In genomic region chr7:81954208-81954846, GRCm38 (mm10) we compare ENCODE assay signal across 8 mouse cellular contexts. TPM values are rescaled to one million over a fixed set of nuclear protein-coding genes. Genes with fewer than 3 reads are reported as not detected.
DNase-seq lines count a peak whose midpoint lies in the region; ATAC-seq and TF ChIP-seq lines count a peak whose summit lies in the region.
"Had no signal": no experiment of that assay in that cellular context is flagged by ENCODE, and none has a peak within 500 bp of the region (broad histone marks: within the 10 kb centered on the region; RNA-seq: fewer than 3 reads in every experiment).

No protein-coding gene starts in this region.

- DNase-seq in heart, postnatal 0 days (ENCODE audit: low spot score) = peak; percentile 30
- DNase-seq in testis, postnatal 14 days (ENCODE audit: low spot score) = peak; percentile 1
- no peak for DNase-seq in testis, postnatal 10 days (ENCODE audit: low spot score)
- peak; percentile 57 for DNase-seq in lung, postnatal 36 days
- no peak for DNase-seq in urinary bladder, postnatal 14 days (ENCODE audit: low spot score)

- no peak for TF ChIP-seq EP300 in heart, postnatal 0 days (IDR thresholded peaks at IDR 0.05; ENCODE audit: low read depth)

- ATAC-seq in heart, postnatal 0 days (ENCODE audit: insufficient read depth, low read depth) = 0 out of 2 replicates have a peak, but pooled peaks have one; percentile 49
- no peak for ATAC-seq in heart, embryonic 11.5 days (replicated peaks; ENCODE audit: insufficient number of reproducible peaks, low FRiP score, low TSS enrichment)
- ATAC-seq in common myeloid progenitor, adult 5-6 weeks (replicated peaks; ENCODE audit: low read depth, poor library complexity, severe bottlenecking) = peak; percentile 89

- 0 out of 2 replicates have a peak, but pooled peaks cover 5% of the 10 kb centered on the region for H3K27me3 ChIP-seq in heart, postnatal 0 days (ENCODE audit: control insufficient read depth, insufficient read depth, low read length)
- H3K27me3 ChIP-seq in heart, embryonic 11.5 days (ENCODE audit: control insufficient read depth, insufficient read depth, low read length) = peaks cover 5% of the 10 kb centered on the region

- H3K9me3 ChIP-seq in heart, postnatal 0 days (replicated peaks; ENCODE audit: control insufficient read depth, low read length) = no peaks in the 10 kb centered on the region
- H3K9me3 ChIP-seq in heart, embryonic 11.5 days (replicated peaks; ENCODE audit: control insufficient read depth, low read length) = no peaks in the 10 kb centered on the region

- no peak overlapping the region for H3K9ac ChIP-seq in heart, postnatal 0 days (replicated peaks; ENCODE audit: low read depth, low read length)
- no peak overlapping the region for H3K9ac ChIP-seq in heart, embryonic 11.5 days (ENCODE audit: low read depth, low read length)

- H3K36me3 ChIP-seq in heart, postnatal 0 days (replicated peaks; ENCODE audit: control insufficient read depth, insufficient read depth, low read length) = no peaks in the 10 kb centered on the region
- no peaks in the 10 kb centered on the region for H3K36me3 ChIP-seq in heart, embryonic 11.5 days (ENCODE audit: control insufficient read depth, insufficient read depth, low read length)

- no peak overlapping the region for H3K27ac ChIP-seq in heart, postnatal 0 days (ENCODE audit: low read depth)
- no peak overlapping the region for H3K27ac ChIP-seq in heart, embryonic 11.5 days (ENCODE audit: low read depth, low read length)

- TF ChIP-seq CTCF in heart, postnatal 0 days (IDR thresholded peaks at IDR 0.05; ENCODE audit: low read depth) = peak; percentile 69

- H3K4me3 ChIP-seq in heart, postnatal 0 days (ENCODE audit: low read depth, low read length) = no peak overlapping the region
- no peak overlapping the region for H3K4me3 ChIP-seq in heart, embryonic 11.5 days (ENCODE audit: low read depth, low read length)

- no peak overlapping the region for H3K4me2 ChIP-seq in heart, postnatal 0 days (ENCODE audit: low read depth, low read length)
- no peak overlapping the region for H3K4me2 ChIP-seq in heart, embryonic 11.5 days

- H3K4me1 ChIP-seq in heart, postnatal 0 days (ENCODE audit: control insufficient read depth, insufficient read depth) = no peaks in the 10 kb centered on the region
- no peaks in the 10 kb centered on the region for H3K4me1 ChIP-seq in heart, embryonic 11.5 days (ENCODE audit: control insufficient read depth, insufficient read depth, low read length)

RNA-seq across cellular contexts. Expression of gene Hdgfl3, which starts 20.1 kb away (rescaled TPM):
- 10.2 and 16.1 TPM in 2 replicates for total RNA-seq in heart, postnatal 0 days (2014; rRNA removed; ENCODE audit: low replicate concordance)
- 7.1 and 7.3 TPM in 2 replicates for polyA plus RNA-seq in heart, postnatal 0 days (2015; fragmentation: Nextera tagmentation; extraction: Ambion mirVana)
- polyA plus RNA-seq in heart, embryonic 11.5 days (2014; fragmentation: Nextera tagmentation; extraction: Ambion mirVana) = 11.0 and 11.9 TPM in 2 replicates
- 5.0 and 6.2 TPM in 2 replicates for total RNA-seq in common myeloid progenitor, adult 5-6 weeks (2017)

RNA-seq across cellular contexts. Expression of gene Bnc1, which starts 37.8 kb away (rescaled TPM):
- total RNA-seq in heart, postnatal 0 days (2014; rRNA removed; ENCODE audit: low replicate concordance) = 3.0 and 4.7 TPM in 2 replicates
- 0.95 and 1.2 TPM in 2 replicates for polyA plus RNA-seq in heart, postnatal 0 days (2015; fragmentation: Nextera tagmentation; extraction: Ambion mirVana)
- 8.5 and 8.6 TPM in 2 replicates for polyA plus RNA-seq in heart, embryonic 11.5 days (2014; fragmentation: Nextera tagmentation; extraction: Ambion mirVana)
- total RNA-seq in common myeloid progenitor, adult 5-6 weeks (2017) = not detected in 2 replicates
- total RNA-seq: left cerebral cortex, postnatal 36 days had no signal

Comparison
In these comparisons a context has a peak if more than half of its experiments do, and no peak if none do; other contexts are left out.
1. DNase-seq: peak in heart, postnatal 0 days (single experiment), testis, postnatal 14 days (single experiment) and lung, postnatal 36 days (single experiment); none in testis, postnatal 10 days (single experiment) and urinary bladder, postnatal 14 days (single experiment).